Mouse (Mus musculus): ENCODE data around the gene Kcnq1. TPM values are rescaled to one million over a fixed set of nuclear protein-coding genes. Genes with fewer than 3 reads are reported as not detected.

Gene Kcnq1
- total RNA-seq, 2 experiments from 2014 or later: 0.61 to 1.2 TPM

DNA sequence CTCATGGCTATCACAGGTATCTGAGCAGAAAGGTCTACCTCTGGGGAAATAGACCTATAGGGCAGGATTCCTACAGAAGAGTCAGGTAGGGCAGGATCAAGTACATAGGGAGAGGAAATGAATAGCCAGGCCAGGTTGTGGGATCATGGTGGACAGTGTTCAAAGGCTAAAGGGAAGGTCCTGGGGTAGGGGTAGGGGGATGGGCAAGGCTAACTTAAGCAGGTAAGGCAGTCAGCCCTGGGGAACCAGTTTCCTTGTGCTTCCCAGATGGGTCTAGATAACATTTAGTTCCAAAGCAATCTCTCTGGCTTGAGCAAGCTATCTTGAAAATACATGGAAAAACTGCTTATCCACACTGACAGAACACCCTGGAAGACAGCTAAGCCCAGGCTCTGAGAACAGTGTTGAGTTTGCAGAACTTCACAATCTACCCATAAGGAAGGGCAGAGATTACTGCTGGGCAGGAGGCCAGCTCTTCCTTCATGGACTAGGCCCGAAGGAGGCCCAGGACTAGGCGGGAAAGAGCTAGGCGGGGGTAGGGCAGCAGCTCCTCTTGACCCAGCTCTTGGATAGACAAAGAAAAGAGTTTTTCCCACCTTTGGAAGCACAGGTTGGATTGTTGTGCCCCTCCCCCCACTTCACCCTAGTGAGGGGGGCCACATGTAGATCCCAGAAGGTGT, 235.3 kb downstream of the Kcnq1 start:
- TF ChIP-seq CTCF (IDR thresholded peaks at IDR 0.05): no peak
- no peak for DNase-seq (ENCODE audit: extremely low spot score in 1 of 2, low spot score in 2 of 2)
- intact Hi-C loops (cut with DNase I): no loop called here
- Histone ChIP-seq H3K4me3 (no peak overlapping the region), H3K27ac (no peak overlapping the region)

DNA sequence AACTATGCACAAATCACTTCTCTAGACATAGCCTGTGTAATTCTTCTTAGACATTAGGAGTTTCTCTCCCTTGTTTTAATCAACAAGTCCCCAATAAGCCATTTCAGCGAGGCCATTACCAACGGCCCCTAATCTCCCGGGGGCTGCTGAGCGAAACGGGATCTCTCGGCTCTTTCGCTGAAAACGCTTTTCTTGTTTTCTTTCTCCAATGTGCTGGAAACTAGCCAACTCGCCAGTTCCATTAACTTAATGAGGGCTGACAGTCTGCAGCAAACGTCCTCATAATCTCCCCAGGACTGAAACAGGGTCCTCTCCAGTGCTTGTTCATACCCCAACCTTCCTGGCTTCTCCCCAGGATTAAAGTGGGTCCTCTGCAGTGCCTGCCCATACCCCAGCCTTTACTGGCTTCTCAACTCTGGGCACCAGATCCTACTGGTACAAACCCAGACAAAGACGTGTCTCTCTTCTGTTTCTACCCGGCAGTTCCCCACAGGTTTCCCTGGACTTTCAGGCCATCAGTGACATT, 237.7 kb downstream of the Kcnq1 start:
- Histone ChIP-seq H3K27ac (no peak overlapping the region), H3K4me3 (no peak overlapping the region)
- DNase-seq (ENCODE audit: extremely low spot score in 1 of 2, low spot score in 2 of 2): no peak
- intact Hi-C loops (cut with DNase I): no loop called here
- TF ChIP-seq CTCF (IDR thresholded peaks at IDR 0.05): no peak

DNA sequence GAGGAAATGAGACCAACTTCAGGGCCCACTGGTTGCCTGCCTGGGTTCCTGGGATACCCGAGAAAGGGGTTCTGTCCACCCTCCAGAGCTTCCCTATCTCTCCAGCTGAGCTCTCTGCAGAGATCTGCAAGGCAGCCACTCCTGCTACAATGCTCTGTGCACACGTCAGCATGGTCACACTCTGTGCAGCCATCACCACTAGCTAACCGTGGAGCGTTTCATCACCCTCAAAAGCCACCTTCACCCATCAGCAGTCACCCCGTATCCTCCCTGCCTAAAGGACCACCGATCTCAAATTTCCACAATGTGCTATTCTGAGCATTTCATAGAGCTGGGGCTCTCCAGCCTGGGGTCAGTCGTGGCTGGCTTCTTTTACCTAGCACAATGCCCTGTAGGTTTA, 243.1 kb downstream of the Kcnq1 start:
- TF ChIP-seq CTCF (IDR thresholded peaks at IDR 0.05): no peak
- H3K27ac ChIP-seq: no peak overlapping the region
- intact Hi-C loops (cut with DNase I): no loop called here

DNA sequence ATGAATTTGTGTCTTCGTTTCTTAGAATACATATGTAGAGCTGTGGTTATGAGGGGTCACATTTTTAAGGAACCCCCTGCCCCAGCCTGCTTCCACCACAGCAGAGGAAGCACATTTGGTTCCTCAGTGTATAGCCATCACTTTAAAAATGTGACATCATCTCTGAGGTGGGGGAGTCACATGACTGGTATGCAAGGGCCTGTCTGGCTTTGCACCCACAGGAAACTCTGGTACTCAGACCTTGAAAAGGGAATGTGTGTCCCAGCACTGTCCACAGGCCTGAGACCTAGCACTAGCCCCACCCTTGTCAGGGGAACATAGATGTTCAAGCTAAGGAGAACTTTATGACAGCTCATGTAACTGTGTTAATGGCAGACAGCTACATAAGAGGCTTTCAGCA, 243.7 kb downstream of the Kcnq1 start:
- no peak for TF ChIP-seq CTCF (IDR thresholded peaks at IDR 0.05)
- no peak overlapping the region for H3K27ac ChIP-seq
- intact Hi-C loops (cut with DNase I): no loop called here
- H3K4me3 ChIP-seq: no peak overlapping the region
- no peak for DNase-seq (ENCODE audit: extremely low spot score in 1 of 2, low spot score in 2 of 2)

More for the DNA sequence above, 243.1 kb downstream of the Kcnq1 start:
- DNase-seq (ENCODE audit: extremely low spot score in 1 of 2, low spot score in 2 of 2): no peak
- no peak overlapping the region for H3K4me3 ChIP-seq

DNA sequence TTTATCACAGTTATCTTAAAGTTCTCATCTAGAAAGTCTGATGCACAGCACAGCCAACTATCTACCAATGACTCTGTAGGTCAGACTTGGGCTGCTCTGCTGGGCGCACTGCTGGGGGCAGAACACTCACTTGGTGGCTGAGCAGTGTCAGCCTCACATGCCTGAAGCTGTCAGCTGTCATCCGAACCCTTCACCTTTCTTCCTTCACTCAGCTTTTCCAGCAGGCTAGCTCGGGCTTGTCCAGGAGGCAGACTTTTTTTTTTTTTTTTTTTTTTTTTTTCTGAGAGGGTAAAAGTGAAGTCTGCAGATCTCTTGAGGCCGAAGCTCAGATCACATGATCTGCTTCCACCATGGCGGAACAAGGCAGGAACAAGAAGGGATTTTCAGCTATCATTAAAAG, 249.7 kb downstream of the Kcnq1 start:
- intact Hi-C loops (cut with DNase I): no loop called here
- no peak for DNase-seq (ENCODE audit: extremely low spot score in 1 of 2, low spot score in 2 of 2)
- Histone ChIP-seq H3K4me3 (no peak overlapping the region), H3K27ac (no peak overlapping the region)
- TF ChIP-seq CTCF (IDR thresholded peaks at IDR 0.05): no peak

DNA sequence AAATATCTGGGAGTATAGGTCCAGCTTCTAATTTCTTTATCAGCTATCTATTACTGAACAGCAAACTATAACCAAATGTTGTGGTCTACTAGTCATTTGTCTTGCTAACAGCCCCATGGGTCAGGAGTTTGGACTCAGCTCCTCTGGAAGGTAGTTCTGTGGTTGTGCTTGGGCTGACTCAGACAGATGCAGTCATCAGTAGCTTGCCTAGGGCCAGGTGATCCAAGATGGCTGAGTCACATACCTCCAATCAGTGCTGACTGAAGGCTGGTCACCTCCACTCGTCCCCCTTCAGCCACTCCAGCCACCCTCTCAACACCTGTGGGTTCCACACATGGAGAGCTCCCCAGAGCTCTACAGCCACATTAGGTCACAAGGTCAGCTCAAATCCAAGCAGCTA, 250.9 kb downstream of the Kcnq1 start:
- H3K27ac ChIP-seq: no peak overlapping the region
- intact Hi-C loops (cut with DNase I): no loop called here
- no peak overlapping the region for H3K4me3 ChIP-seq
- no peak for TF ChIP-seq CTCF (IDR thresholded peaks at IDR 0.05)
- no peak for DNase-seq (ENCODE audit: extremely low spot score in 1 of 2, low spot score in 2 of 2)

DNA sequence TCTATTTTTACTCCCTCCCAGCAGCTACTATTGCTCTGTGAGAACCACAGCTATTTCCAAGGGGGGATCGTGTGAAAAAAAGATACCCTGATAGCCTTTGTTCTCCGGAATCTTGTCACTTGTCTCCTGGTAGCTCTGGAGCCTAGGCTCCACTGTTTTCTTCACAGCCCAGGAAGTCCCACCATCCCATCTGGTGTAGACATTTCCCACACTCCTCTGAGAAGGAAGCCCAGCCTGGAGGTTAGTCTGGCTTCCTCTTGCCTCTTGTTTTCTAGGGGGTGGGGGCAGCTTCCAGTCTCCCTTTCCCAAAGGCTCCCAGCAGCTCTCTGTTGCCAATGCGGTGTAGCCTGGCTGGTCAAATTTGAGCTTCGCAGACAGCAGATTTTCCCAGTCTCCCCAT, 251.7 kb downstream of the Kcnq1 start:
- TF ChIP-seq CTCF (IDR thresholded peaks at IDR 0.05): no peak
- intact Hi-C loops (cut with DNase I): no loop called here
- H3K27ac ChIP-seq: no peak overlapping the region
- no peak overlapping the region for H3K4me3 ChIP-seq
- DNase-seq (ENCODE audit: extremely low spot score in 1 of 2, low spot score in 2 of 2): no peak

DNA sequence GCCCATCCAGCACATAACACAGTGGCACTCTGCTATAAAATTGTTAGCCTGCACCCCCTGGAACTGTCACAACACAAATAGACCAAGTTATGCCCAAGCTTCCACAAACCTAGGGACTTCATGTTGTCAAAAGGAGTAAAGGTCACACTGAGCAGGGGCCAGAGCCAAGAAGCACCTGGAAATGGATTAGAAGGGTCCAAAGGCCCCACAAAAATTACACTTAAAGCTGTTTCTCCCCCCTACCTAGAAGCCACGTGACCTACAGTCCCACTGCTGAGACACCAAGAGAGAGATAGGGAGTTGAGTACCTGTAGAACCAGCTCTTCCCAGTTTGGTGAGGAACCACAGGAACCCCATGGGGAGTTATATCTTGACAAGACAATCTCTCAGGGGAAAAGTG, 253.6 kb downstream of the Kcnq1 start:
- no peak for DNase-seq (ENCODE audit: extremely low spot score in 1 of 2, low spot score in 2 of 2)
- intact Hi-C loops (cut with DNase I): no loop called here
- no peak for TF ChIP-seq CTCF (IDR thresholded peaks at IDR 0.05)
- no peak overlapping the region for H3K27ac ChIP-seq
- H3K4me3 ChIP-seq: no peak overlapping the region

DNA sequence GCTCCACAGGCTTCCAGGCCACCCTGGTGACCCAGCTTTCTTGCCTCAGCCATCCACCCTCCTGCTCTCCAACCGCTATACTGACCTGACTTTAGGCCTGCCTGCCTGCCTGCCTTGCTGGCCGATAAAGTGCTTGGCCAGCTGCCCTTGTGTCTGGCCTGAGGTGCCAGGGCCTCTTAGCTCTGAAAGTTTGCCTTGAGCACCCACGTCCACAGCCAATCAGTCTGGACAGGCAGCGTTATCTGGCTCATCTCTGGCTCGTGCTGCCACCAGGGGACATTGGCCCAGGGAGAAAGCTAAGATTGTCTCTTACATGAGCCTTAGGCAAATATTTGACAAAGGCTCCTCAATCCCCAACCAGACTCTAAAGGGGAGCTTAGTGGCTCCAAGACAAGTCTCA, 254.6 kb downstream of the Kcnq1 start:
- no peak overlapping the region for H3K27ac ChIP-seq
- DNase-seq (ENCODE audit: extremely low spot score in 1 of 2, low spot score in 2 of 2): no peak
- intact Hi-C loops (cut with DNase I): no loop called here
- no peak for TF ChIP-seq CTCF (IDR thresholded peaks at IDR 0.05)
- no peak overlapping the region for H3K4me3 ChIP-seq

DNA sequence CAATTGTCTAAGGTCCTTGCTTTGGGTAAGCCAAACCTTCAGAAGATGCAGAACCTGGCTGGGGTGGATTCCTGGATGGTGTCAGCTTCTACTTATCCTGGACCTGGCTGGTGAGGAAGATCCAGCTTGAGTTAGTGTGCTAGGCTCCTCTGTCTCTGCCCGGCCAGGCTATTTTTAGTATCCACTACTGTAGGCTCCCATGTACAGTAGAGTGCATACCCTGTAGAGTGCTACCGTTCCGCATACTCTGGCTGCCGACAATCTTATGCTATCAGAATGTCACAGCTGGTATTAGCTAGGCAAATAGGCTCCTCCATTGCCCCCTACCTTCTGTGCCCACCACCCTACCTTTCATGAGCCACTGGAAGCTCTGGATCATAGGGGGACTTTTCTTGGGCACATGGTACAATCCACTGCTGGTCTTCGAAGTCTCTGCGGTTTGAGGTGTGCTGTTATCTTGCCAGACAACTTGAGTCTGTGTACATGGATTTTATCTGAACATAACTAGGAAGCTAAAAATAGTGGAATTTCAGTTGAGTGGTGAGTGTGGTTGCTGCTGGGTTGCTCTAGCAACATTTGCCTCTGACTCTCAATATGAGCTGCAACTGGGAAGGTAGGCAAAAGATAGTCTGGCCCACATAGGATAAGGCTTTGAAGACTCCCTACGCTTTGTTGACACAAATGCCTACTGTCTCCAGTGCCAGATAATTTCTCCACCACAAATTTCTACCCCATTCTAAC, 258.1 kb downstream of the Kcnq1 start:
- intact Hi-C loops (cut with DNase I): no loop called here
- no peak for DNase-seq (ENCODE audit: extremely low spot score in 1 of 2, low spot score in 2 of 2)
- Histone ChIP-seq H3K4me3 (no peak overlapping the region), H3K27ac (no peak overlapping the region)
- no peak for TF ChIP-seq CTCF (IDR thresholded peaks at IDR 0.05)

DNA sequence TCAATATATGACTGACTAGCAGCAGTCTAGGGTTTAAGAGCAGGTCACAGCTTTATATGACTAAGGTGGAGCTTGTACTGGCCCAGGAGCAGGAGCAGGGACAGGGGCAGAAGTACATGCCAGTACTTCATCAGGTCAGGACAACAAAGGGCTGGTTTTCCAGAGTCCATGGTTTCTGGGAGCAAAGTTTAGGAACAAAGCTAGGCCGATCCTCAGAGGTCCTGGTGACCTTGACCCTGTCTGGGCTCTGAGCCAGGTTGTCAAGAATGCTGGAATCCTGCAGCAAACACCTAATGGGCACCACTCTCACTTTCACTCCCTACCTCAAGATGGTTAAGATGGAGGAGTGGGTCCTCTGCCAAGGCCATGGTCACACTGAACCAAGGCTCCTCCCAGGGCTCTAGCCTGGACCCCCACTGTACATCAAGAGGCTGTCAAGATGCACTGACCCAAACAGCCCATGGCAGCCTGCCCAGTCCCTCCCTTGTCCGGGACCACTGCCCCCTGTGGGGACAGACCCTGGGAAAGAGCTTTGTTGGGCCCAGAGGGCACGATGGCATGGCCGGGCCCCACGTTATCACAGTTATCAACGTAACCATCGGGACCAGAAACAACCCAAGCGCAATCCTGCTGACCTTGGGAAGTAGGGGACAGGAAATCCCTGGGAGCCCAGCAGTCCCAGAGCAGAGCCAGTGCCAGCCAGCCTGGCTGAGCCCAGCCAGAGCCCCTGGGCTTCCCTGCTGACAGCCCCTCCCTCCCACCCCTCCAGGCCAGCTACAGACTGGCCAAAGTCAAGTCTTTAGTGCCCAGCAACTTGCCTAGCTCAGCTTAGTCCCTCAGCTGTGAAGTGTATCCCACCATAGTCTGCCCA, 259.0 kb downstream of the Kcnq1 start:
- no peak for TF ChIP-seq CTCF (IDR thresholded peaks at IDR 0.05)
- intact Hi-C loops (cut with DNase I): no loop called here

More for the DNA sequence above, 259.0 kb downstream of the Kcnq1 start:
- H3K27ac ChIP-seq: no peak overlapping the region
- no peak for DNase-seq (ENCODE audit: extremely low spot score in 1 of 2, low spot score in 2 of 2)
- no peak overlapping the region for H3K4me3 ChIP-seq

All from left cerebral cortex, adult 2 months (tissue).